Mouse (Mus musculus) liver, embryonic 18 days (tissue): ENCODE measurements around the gene Grwd1. TPM values are rescaled to one million over a fixed set of nuclear protein-coding genes. Genes with fewer than 3 reads are reported as not detected.

Experiments
- polyA plus RNA-seq: library from polyadenylated mRNA; depleted of rRNA; stranded (reverse); fragments of >200 nt; gene quantifications from 2 replicates; pipeline ENCODE4 v1.2.3, GENCODE M21; 2012; rRNA removed

Gene Grwd1
- polyA plus RNA-seq = 8.0 and 8.4 TPM in 2 replicates

GRCm38 (mm10) chr7:45830427-45831127, at the start of gene Grwd1:
Grwd1 (minus strand) TSS chr7:45830944.

DNA sequence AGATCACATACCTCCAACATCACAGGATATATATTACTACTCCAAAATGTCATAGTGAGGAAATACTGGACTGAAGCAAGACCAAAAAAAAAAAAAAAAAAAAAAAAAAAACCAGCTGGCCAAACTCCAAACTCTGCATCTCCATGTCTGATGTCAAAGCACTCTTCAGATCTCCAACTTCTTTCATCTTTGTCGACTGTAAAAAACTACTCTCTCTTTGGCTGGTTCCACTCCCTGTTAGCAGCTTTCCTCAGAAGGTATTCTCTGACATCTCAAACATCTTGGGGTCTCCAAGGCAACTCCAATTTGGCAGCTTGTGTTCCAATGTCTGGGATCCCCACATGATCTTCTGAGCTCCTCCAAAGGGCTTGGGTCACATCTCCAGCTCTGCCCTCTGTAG, 47.5 kb upstream of the Grwd1 start, which contains the start of gene Grin2d:
Gene Grin2d, minus strand, starts transcription at position 101 of the 400 bp plus-strand sequence.

DNA sequence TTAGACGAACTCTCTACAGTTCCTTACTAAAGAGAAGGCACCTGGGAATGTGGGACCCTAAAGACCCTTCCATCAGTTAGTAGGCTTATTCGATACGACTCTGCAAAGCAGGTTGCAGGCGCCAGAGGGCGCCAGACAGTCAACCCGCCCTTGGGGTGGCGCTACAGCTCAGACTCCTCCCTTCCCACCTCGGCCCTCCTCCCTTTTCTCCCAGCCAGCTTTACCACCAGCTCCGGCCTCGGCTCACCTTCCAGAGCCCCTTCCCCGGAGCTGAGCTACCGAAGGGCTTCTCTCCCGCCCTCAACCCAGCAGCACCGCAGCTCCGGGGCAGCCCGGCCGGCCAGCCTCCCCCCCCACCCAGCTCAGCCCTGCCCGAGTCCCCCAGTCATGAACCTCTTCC, 41.9 kb upstream of the Grwd1 start, which contains the start of gene Kdelr1:
Gene Kdelr1, plus strand, starts transcription at position 149 of the 400 bp plus-strand sequence.

GRCm38 (mm10) chr7:45824598-45824997, 6.1 kb downstream of the Grwd1 start, which contains the start of gene Kcnj14:
Kcnj14 (minus strand) TSS chr7:45824782.

DNA sequence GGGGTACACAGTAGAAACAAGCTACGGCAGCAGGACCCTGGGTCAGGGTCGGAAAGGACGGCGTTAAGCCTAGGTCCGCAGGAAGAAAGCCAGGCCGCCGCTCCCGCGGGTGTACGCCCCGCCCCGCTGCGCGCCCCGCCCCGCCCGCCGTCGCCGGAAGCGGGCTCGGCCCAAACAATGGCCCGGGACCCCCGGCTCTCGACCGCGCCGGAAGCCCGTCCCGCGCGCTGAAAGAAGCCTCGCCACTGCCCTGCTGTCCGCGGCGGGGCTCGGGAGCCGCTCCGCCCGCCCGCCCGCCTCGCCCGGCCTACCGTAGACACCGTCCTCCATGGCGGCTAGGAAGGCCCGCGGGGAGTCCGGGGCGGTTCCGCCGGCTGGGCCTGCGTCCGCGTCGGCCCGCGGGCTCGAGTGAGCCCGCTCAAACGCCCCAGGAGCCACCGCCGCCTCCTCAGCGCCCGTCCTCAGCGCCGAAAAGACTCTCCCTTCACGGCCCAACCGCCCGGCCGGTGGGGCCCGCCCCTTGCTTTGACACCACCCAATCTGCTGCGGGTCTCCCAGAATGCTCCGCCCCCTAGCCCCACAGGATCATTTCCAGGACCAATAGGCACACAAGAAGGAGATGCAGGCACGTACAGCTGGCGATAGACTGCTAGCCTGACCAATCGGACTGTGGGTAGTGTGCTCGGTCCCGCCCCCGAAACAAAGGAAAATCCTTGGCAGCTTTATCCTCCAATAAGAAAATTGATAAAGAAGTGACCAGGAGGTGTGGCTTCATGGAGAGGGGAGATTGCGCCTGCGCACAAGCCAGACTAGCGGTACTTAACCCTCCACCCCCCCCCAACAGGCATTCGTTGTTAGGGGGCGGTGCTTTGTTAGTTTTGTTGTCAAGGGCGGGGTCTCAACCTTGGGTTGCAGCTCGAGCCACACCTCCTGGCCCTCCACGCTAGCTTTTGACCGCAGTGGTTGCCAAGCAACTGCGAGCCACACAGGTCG, 16.7 kb downstream of the Grwd1 start, which contains the start of gene Cyth2:
Gene Cyth2, minus strand, starts transcription at position 795 of the 993 bp plus-strand sequence.

DNA sequence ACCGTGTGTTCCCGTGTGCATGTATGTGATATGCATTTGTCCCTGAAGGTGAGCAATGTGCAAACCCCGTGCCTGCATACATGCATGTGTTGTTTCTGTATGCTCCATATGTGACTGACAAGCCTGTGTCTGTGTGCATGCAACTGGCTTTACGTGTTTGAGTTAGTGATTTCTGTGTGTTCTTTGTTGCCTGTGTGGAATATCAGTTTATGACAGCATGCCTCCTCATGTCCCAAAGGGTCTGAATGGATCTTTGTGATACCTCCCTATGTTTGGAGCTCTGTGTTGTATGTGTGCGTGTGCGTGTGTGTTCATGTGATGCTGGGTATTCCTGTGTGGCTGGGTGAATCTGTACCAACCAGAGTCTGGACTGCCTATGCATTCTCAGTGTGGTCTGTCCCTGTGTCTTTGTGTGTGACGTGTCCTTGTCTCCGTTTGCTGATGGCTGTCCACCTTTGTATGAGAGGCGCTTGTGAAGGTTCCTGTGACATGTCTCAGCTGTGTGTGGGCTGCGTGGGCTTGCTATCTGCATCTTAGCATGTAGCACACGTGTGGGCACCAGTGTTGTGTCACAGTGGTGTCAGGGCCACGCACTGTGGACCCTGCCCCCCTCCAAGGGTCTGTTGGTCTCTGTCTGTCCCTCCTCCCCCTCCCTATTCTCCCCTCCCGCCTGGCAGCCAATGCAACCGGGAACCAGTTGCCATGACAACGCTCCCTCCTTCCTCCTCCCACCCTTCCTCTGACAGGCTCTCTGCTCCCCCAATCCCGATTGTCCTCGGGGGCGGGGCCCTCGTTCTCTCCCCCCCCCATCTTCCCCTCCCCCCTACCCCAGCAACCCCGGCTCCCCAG, 46.0 kb downstream of the Grwd1 start, which contains the start of gene Sult2b1:
Gene Sult2b1, minus strand, starts transcription at position 146 of the 849 bp plus-strand sequence.

GRCm38 (mm10) chr7:45783511-45784091, 47.1 kb downstream of the Grwd1 start, which contains the start of gene Lmtk3:
Lmtk3 (plus strand) TSS chr7:45783738.

Other genes starting within 250 kb of the Grwd1 start
- gene Fgf21, start 215.5 kb downstream of the Grwd1 start, polyA plus RNA-seq = 3.1 and 3.5 TPM in 2 replicates
- 0.17 and 0.24 TPM in 2 replicates for gene Fut1, start 213.7 kb downstream of the Grwd1 start, polyA plus RNA-seq
- 0.09 and 0.12 TPM in 2 replicates for gene Izumo1, start 209.1 kb downstream of the Grwd1 start, polyA plus RNA-seq
- 3.2 and 3.6 TPM in 2 replicates for gene Rasip1, start 203.5 kb downstream of the Grwd1 start, polyA plus RNA-seq
- 0.50 TPM in 2 replicates for gene Mamstr, start 191.0 kb downstream of the Grwd1 start, polyA plus RNA-seq
- gene Fut2, start 164.6 kb downstream of the Grwd1 start, polyA plus RNA-seq = 0.04 and 0.05 TPM in 2 replicates
- gene Ntn5, start 146.9 kb downstream of the Grwd1 start, polyA plus RNA-seq = 0.01 and 0.04 TPM in 2 replicates
- gene Sec1, start 136.5 kb downstream of the Grwd1 start, polyA plus RNA-seq = 0.01 and 0.02 TPM in 2 replicates
- 0.48 and 0.74 TPM in 2 replicates for gene Car11, start 131.1 kb downstream of the Grwd1 start, polyA plus RNA-seq
- gene Dbp, start 125.9 kb downstream of the Grwd1 start, polyA plus RNA-seq = 0.84 and 0.87 TPM in 2 replicates
- gene Rpl18, start 115.5 kb downstream of the Grwd1 start, polyA plus RNA-seq = 485 and 498 TPM in 2 replicates
- gene Sphk2, start 112.9 kb downstream of the Grwd1 start, polyA plus RNA-seq = 9.6 and 10.4 TPM in 2 replicates
- 0.14 and 0.16 TPM in 2 replicates for gene Fam83e, start 109.7 kb downstream of the Grwd1 start, polyA plus RNA-seq
- not detected in 2 replicates for gene Spaca4, start 105.1 kb downstream of the Grwd1 start, polyA plus RNA-seq
- 0.06 and 0.10 TPM in 2 replicates for gene Lmtk3, start 47.2 kb downstream of the Grwd1 start, polyA plus RNA-seq
- gene Sult2b1, start 46.3 kb downstream of the Grwd1 start, polyA plus RNA-seq = 0.13 and 0.35 TPM in 2 replicates
- gene Cyth2, start 16.4 kb downstream of the Grwd1 start, polyA plus RNA-seq = 15.6 and 16.9 TPM in 2 replicates
- 0.07 and 0.11 TPM in 2 replicates for gene Kcnj14, start 6.2 kb downstream of the Grwd1 start, polyA plus RNA-seq
- gene Kdelr1, start 41.8 kb upstream of the Grwd1 start, polyA plus RNA-seq = 101 and 102 TPM in 2 replicates
- 0.10 and 0.12 TPM in 2 replicates for gene Grin2d, start 47.4 kb upstream of the Grwd1 start, polyA plus RNA-seq
- gene Syngr4, start 65.8 kb upstream of the Grwd1 start, polyA plus RNA-seq = 0.16 and 0.32 TPM in 2 replicates
- gene Tmem143, start 66.0 kb upstream of the Grwd1 start, polyA plus RNA-seq = 11.3 and 12.3 TPM in 2 replicates
- 32.1 and 34.4 TPM in 2 replicates for gene Emp3, start 90.5 kb upstream of the Grwd1 start, polyA plus RNA-seq
- gene Ccdc114, start 93.1 kb upstream of the Grwd1 start, polyA plus RNA-seq = 1.1 and 1.6 TPM in 2 replicates
- gene Abcc6, start 199.4 kb upstream of the Grwd1 start, polyA plus RNA-seq = 27.5 and 31.7 TPM in 2 replicates
- gene Nomo1, start 202.8 kb upstream of the Grwd1 start, polyA plus RNA-seq = 13.0 and 17.8 TPM in 2 replicates